Mouse (Mus musculus) midbrain, postnatal 0 days (tissue): ENCODE data around the gene Smap1. TPM values are rescaled to one million over a fixed set of nuclear protein-coding genes. Genes with fewer than 3 reads are reported as not detected.

Source experiments
- ATAC-seq: fragments of 200-750 bp; cut with Nextera tagmentation; 2 replicates; pipeline ENCODE4 v1.8.0; 2017; ENCODE audit warnings: moderate number of reproducible peaks, mild to moderate bottlenecking, moderate TSS enrichment, moderate library complexity; ENCODE audit not compliant: low FRiP score
- DNase-seq: peaks from one replicate; pipeline ENCODE4 v3.0.0-alpha.2; 2015; ENCODE audit warnings: low spot score
- H3K27ac ChIP-seq: fragments of 300-500 bp; sonication (generic); 2 replicates; pipeline ENCODE4 v1.5.1; 2014; ENCODE audit warnings: low read depth, mild to moderate bottlenecking, low read length, mixed read lengths
- H3K27me3 ChIP-seq: fragments of 300-500 bp; sonication (generic); 2 replicates; pipeline ENCODE4 v1.6.1; 2014; ENCODE audit warnings: low read length, control low read depth, mixed read lengths; ENCODE audit not compliant: insufficient read depth
- H3K36me3 ChIP-seq: fragments of 300-500 bp; sonication (generic); 2 replicates; pipeline ENCODE4 v1.6.1; 2014; ENCODE audit warnings: low read length, control low read depth, mixed read lengths; ENCODE audit not compliant: insufficient read depth
- H3K4me1 ChIP-seq: fragments of 300-500 bp; sonication (generic); 2 replicates; pipeline ENCODE4 v1.6.1; 2014; ENCODE audit warnings: mild to moderate bottlenecking, control low read depth, antibody characterized with exemption, low read length, mixed read lengths; ENCODE audit not compliant: insufficient read depth
- H3K4me2 ChIP-seq: fragments of 300-500 bp; sonication (generic); 2 replicates; pipeline ENCODE4 v1.6.1; 2014; ENCODE audit warnings: low read depth, mild to moderate bottlenecking, low read length, mixed read lengths; ENCODE audit not compliant: poor library complexity, severe bottlenecking
- H3K4me3 ChIP-seq: fragments of 300-500 bp; sonication (generic); 2 replicates; pipeline ENCODE4 v1.5.1; 2014; ENCODE audit warnings: low read depth, mild to moderate bottlenecking, low read length, moderate library complexity
- H3K9ac ChIP-seq: fragments of 300-500 bp; sonication (generic); replicated peaks from 2 replicates; pipeline ENCODE4 v1.6.1; 2014; ENCODE audit warnings: mild to moderate bottlenecking, low read length, moderate library complexity, mixed read lengths; ENCODE audit not compliant: poor library complexity, severe bottlenecking
- H3K9me3 ChIP-seq: fragments of 300-500 bp; sonication (generic); 2 replicates; pipeline ENCODE4 v1.6.1; 2016; ENCODE audit warnings: low read length, control low read depth
- CTCF ChIP-seq: IDR thresholded peaks from 2 replicates; pipeline ENCODE4 v1.5.1; 2016; ENCODE audit warnings: antibody characterized with exemption, mild to moderate bottlenecking
- WGBS: fragments of 180-500 bp; shearing (Covaris S2); extraction: QIAGEN DNeasy Blood & Tissue Kit; methylation state at CpG from one replicate; pipeline ENCODE4 v1.1.7; 2014; 5-methylcytosine and 5-hydroxymethylcytosine counted together
- polyA plus RNA-seq: library from polyadenylated mRNA; unstranded; fragments of >200 nt; fragmentation: Nextera tagmentation; extraction: Ambion mirVana; gene quantifications from 2 replicates; pipeline ENCODE4 v1.2.1, GENCODE M21; 2015
- total RNA-seq: library from RNA; depleted of rRNA; stranded (reverse); fragments of >200 nt; gene quantifications from 2 replicates; pipeline ENCODE4 v1.2.3, GENCODE M21; 2014; rRNA removed

Gene Smap1
- total and polyA plus RNA-seq, 2 experiments from 2014 or later, result 85.7 to 181 TPM

- 92% methylated on average over 9 of the region's 9 CpGs for WGBS
- H3K9ac ChIP-seq, result no peak overlapping the region
- H3K4me2 ChIP-seq, result no peak overlapping the region
- H3K36me3 ChIP-seq, result no peaks in the 10 kb centered on the region
- no peaks in the 10 kb centered on the region for H3K9me3 ChIP-seq
- TF ChIP-seq CTCF, result no peak
- ATAC-seq (no peak), DNase-seq (no peak)
- no peaks in the 10 kb centered on the region for H3K27me3 ChIP-seq
- no peak overlapping the region for H3K27ac ChIP-seq
- no peak overlapping the region for H3K4me3 ChIP-seq
- H3K4me1 ChIP-seq, result no peaks in the 10 kb centered on the region
These were observed 123.8 kb downstream of the Smap1 start for GRCm38 (mm10) chr1:23798306-23798705.

Other genes starting within 250 kb of the Smap1 start
- 31.2 TPM in 2 replicates for gene B3gat2, start 160.6 kb downstream of the Smap1 start, total RNA-seq
- 13.9 and 15.0 TPM in 2 replicates for gene B3gat2, start 160.6 kb downstream of the Smap1 start, polyA plus RNA-seq
- gene Sdhaf4, start 83.3 kb upstream of the Smap1 start, total RNA-seq, result 41.3 and 46.9 TPM in 2 replicates
- gene Sdhaf4, start 83.3 kb upstream of the Smap1 start, polyA plus RNA-seq, result 103 and 111 TPM in 2 replicates
- gene Fam135a, start 178.0 kb upstream of the Smap1 start, total RNA-seq, result 38.0 and 44.4 TPM in 2 replicates
- 19.8 and 22.0 TPM in 2 replicates for gene Fam135a, start 178.0 kb upstream of the Smap1 start, polyA plus RNA-seq